Mouse (Mus musculus): Measurements from ENCODE around the gene Crtc2. TPM values are rescaled to one million over a fixed set of nuclear protein-coding genes. Genes with fewer than 3 reads are reported as not detected.
"Not testable (repeated sequence)": the region's sequence is repeated elsewhere in the genome, so short reads cannot be mapped to it uniquely, and the experiment has no call there.

Crtc2 gene
- total RNA-seq, 1 experiment from 2014 or later = 76.5 TPM

DNA sequence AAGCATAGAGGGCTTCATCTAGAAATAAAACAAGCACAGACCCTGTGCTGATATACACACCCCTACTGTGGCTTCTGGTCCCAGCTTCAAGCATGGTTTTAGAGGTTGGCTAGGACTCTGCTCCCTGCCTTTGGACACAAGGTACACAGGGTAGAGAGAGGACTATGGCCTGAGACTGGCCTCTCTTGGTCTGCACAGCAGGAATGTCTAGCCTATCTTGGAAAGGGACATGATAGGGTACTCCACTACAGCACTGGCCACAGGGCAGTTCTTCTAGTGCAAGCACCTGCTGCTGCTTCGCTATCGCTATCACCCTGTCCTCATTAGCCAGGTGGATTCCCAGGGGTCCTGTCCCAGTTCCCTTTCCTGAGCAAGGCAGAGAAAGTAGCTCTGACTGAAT lies 12.7 kb upstream of the Crtc2 start:
- ATAC-seq (ENCODE audit: extremely low read depth, insufficient number of reproducible peaks, low FRiP score, poor library complexity, severe bottlenecking) = 0 out of 2 replicates have a peak, but pooled peaks have one; percentile 9

GRCm38 (mm10) chr3:90241669-90242358 lies 12.1 kb upstream of the Crtc2 start:
- no peak for ATAC-seq (ENCODE audit: extremely low read depth, insufficient number of reproducible peaks, low FRiP score, poor library complexity, severe bottlenecking)

GRCm38 (mm10) chr3:90242984-90243775 lies 10.8 kb upstream of the Crtc2 start, which contains the start of gene Creb3l4:
Creb3l4 (minus strand) TSS chr3:90243512.
- no peak for ATAC-seq (ENCODE audit: extremely low read depth, insufficient number of reproducible peaks, low FRiP score, poor library complexity, severe bottlenecking)

GRCm38 (mm10) chr3:90245406-90245805 lies 8.6 kb upstream of the Crtc2 start:
- ATAC-seq (ENCODE audit: extremely low read depth, insufficient number of reproducible peaks, low FRiP score, poor library complexity, severe bottlenecking) = no peak

- ATAC-seq (ENCODE audit: extremely low read depth, insufficient number of reproducible peaks, low FRiP score, poor library complexity, severe bottlenecking) = no peak
Measured at GRCm38 (mm10) chr3:90247630-90247959, 6.4 kb upstream of the Crtc2 start.

GRCm38 (mm10) chr3:90247960-90248745 lies 5.8 kb upstream of the Crtc2 start, which contains the start of gene Slc39a1:
Slc39a1 (plus strand) TSS chr3:90248172.
- ATAC-seq (ENCODE audit: extremely low read depth, insufficient number of reproducible peaks, low FRiP score, poor library complexity, severe bottlenecking) = peak; percentile 93

GRCm38 (mm10) chr3:90248746-90249100 lies 5.2 kb upstream of the Crtc2 start:
- no peak for ATAC-seq (ENCODE audit: extremely low read depth, insufficient number of reproducible peaks, low FRiP score, poor library complexity, severe bottlenecking)

- no peak for ATAC-seq (ENCODE audit: extremely low read depth, insufficient number of reproducible peaks, low FRiP score, poor library complexity, severe bottlenecking)
Measured at GRCm38 (mm10) chr3:90250791-90251190, 3.2 kb upstream of the Crtc2 start.

GRCm38 (mm10) chr3:90251731-90252226 lies 2.2 kb upstream of the Crtc2 start:
- not testable (repeated sequence) for ATAC-seq (ENCODE audit: extremely low read depth, insufficient number of reproducible peaks, low FRiP score, poor library complexity, severe bottlenecking)

- not testable (repeated sequence) for ATAC-seq (ENCODE audit: extremely low read depth, insufficient number of reproducible peaks, low FRiP score, poor library complexity, severe bottlenecking)
Measured at GRCm38 (mm10) chr3:90252659-90253058, 1.3 kb upstream of the Crtc2 start.

GRCm38 (mm10) chr3:90253174-90253573 lies 789 bp upstream of the Crtc2 start:
- not testable (repeated sequence) for ATAC-seq (ENCODE audit: extremely low read depth, insufficient number of reproducible peaks, low FRiP score, poor library complexity, severe bottlenecking)

DNA sequence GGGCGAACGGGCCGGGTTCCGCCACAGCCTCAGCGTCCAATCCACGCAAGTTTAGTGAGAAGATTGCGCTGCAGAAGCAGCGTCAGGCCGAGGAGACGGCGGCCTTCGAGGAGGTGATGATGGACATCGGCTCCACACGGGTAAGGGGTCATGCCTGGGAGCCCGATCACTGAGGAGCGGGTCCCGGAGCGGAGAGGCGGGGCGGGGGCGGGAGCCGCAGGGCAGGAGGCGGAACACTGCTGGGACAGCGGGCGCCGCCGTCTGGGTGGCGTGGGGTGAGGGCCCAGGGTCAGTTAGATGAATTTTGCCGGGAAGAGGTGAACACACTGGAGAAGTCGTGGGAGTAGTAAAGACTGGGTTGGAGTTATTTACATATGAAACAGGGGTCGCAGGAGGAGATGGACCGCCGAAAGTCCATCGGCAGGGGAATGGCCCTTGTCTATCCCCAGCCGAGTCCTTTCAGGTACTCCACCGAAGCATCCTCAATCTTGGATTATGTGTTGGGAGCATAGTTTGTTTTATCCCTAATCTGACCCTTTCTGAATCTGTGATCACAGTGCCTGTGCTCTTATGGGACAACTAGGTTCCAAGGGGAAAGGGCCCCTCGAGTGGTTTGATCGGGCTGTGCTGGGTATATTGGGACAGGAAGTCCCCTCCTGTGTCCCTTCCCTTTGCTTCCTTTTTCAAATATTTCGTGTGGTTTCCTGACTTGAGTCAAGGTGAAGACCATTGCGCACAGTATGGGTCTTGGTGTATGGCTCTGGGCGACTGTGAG lies 643 bp downstream of the Crtc2 start:
- ATAC-seq (ENCODE audit: extremely low read depth, insufficient number of reproducible peaks, low FRiP score, poor library complexity, severe bottlenecking) = peak; percentile 4; the same call in 1 of the 2 replicates

GRCm38 (mm10) chr3:90255194-90255565 lies 1.2 kb downstream of the Crtc2 start:
- ATAC-seq (ENCODE audit: extremely low read depth, insufficient number of reproducible peaks, low FRiP score, poor library complexity, severe bottlenecking) = no peak

GRCm38 (mm10) chr3:90255784-90256353 lies 1.9 kb downstream of the Crtc2 start:
- no peak for ATAC-seq (ENCODE audit: extremely low read depth, insufficient number of reproducible peaks, low FRiP score, poor library complexity, severe bottlenecking)

GRCm38 (mm10) chr3:90256731-90257530 lies 3.0 kb downstream of the Crtc2 start:
- ATAC-seq (ENCODE audit: extremely low read depth, insufficient number of reproducible peaks, low FRiP score, poor library complexity, severe bottlenecking) = no peak

DNA sequence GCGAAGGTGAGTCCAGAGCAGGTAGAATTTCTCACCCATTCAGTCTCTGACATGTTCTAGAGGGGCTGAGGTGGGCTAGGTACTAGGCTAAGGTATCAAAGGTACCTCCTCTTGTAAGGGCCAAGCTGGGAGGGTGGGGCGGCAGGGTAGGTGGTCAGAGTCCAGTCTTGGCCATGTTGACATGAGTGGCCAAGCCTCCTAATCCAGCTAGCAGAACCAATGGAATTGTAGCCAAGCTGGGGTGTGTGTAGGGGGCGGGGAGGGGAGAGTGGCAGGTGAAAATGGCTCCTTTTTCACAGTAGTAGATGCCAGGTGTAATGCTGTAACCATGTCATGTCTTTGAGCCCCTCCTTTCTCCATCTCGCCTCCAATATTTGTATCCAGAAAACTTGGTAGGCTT lies 4.6 kb downstream of the Crtc2 start:
- ATAC-seq (ENCODE audit: extremely low read depth, insufficient number of reproducible peaks, low FRiP score, poor library complexity, severe bottlenecking) = no peak

DNA sequence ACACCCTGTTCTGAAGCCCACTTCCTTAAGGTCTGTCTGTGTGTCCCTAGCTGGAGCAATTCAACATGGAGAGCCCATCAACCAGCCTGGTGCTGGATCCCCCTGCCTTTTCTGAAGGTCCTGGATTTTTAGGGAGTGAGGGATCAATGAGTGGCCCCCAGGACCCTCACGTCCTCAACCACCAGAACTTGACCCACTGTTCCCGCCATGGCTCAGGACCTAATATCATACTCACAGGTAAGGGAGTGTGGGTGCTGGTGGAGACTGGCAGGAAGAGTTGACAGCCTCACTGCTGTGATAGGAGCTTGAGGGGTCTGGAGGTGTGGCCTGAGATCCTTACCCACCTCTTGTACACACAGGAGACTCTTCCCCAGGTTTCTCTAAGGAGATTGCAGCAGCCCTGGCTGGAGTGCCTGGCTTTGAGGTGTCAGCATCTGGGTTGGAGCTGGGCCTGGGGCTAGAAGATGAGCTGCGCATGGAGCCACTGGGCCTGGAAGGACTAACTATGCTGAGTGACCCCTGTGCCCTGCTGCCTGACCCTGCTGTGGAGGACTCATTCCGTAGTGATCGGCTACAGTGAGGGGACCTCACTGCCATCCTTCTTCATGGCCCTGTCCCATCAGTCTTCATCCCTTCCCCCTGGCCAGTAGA lies 9.3 kb downstream of the Crtc2 start:
- no peak for ATAC-seq (ENCODE audit: extremely low read depth, insufficient number of reproducible peaks, low FRiP score, poor library complexity, severe bottlenecking)
